Mouse (Mus musculus) hindbrain, embryonic 10.5 days (tissue): ENCODE measurements around the gene Gpha2. TPM values are rescaled to one million over a fixed set of nuclear protein-coding genes. Genes with fewer than 3 reads are reported as not detected.

Experiments
- DNase-seq: peaks from one replicate; pipeline ENCODE4 v3.0.0-alpha.2; 2017; ENCODE audit warnings: low spot score
- H3K27ac ChIP-seq: fragments of 300-500 bp; sonication (generic); 2 replicates; pipeline ENCODE4 v1.5.1; 2016; ENCODE audit warnings: mild to moderate bottlenecking, moderate library complexity
- H3K27me3 ChIP-seq: fragments of 300-500 bp; sonication (generic); 2 replicates; pipeline ENCODE4 v1.6.1; 2016; ENCODE audit warnings: mild to moderate bottlenecking; ENCODE audit not compliant: poor library complexity, insufficient read depth, severe bottlenecking
- H3K36me3 ChIP-seq: fragments of 300-500 bp; sonication (generic); 2 replicates; pipeline ENCODE4 v1.6.1; 2016; ENCODE audit warnings: mild to moderate bottlenecking, moderate library complexity
- H3K4me1 ChIP-seq: fragments of 300-500 bp; sonication (generic); replicated peaks from 2 replicates; pipeline ENCODE4 v1.6.1; 2016; ENCODE audit warnings: mild to moderate bottlenecking
- H3K4me3 ChIP-seq: fragments of 300-500 bp; sonication (generic); 2 replicates; pipeline ENCODE4 v1.5.1; 2016; ENCODE audit warnings: mild to moderate bottlenecking, moderate library complexity
- H3K9me3 ChIP-seq: fragments of 300-500 bp; sonication (generic); 2 replicates; pipeline ENCODE4 v1.6.1; 2016; ENCODE audit warnings: mild to moderate bottlenecking, moderate library complexity
- WGBS: fragments of 180-500 bp; shearing (Covaris S2); methylation state at CpG from one replicate; pipeline ENCODE4 v1.1.7; 2016; 5-methylcytosine and 5-hydroxymethylcytosine counted together
- polyA plus RNA-seq: library from polyadenylated mRNA; unstranded; fragments of >200 nt; fragmentation: Nextera tagmentation; extraction: Ambion mirVana; gene quantifications from 2 replicates; pipeline ENCODE4 v1.2.1, GENCODE M21; 2016

Gpha2 gene
- polyA plus RNA-seq, 1 experiment from 2014 or later = not detected

- DNase-seq = no peak
- Histone ChIP-seq H3K36me3 (no peaks in the 10 kb centered on the region), H3K9me3 (no peaks in the 10 kb centered on the region), H3K27me3 (peaks cover 3% of the 10 kb centered on the region; the same call in 1 of the 2 replicates), H3K4me1 (peaks cover 11% of the 10 kb centered on the region), H3K4me3 (no peak overlapping the region), H3K27ac (no peak overlapping the region)
- WGBS = 83% methylated on average over 7 of the region's 7 CpGs
These were observed 42.5 kb downstream of the Gpha2 start for GRCm38 (mm10) chr19:6268670-6269132.

- 84% methylated on average over 8 of the region's 8 CpGs for WGBS
- Histone ChIP-seq H3K27me3 (peaks cover 3% of the 10 kb centered on the region; the same call in 1 of the 2 replicates), H3K27ac (no peak overlapping the region), H3K4me3 (no peak overlapping the region), H3K9me3 (no peaks in the 10 kb centered on the region), H3K4me1 (peaks cover 12% of the 10 kb centered on the region), H3K36me3 (no peaks in the 10 kb centered on the region)
- no peak for DNase-seq
These were observed 43.8 kb downstream of the Gpha2 start for GRCm38 (mm10) chr19:6269798-6270475.

- H3K4me1 ChIP-seq = peaks cover 19% of the 10 kb centered on the region
- WGBS = 63% methylated on average over 9 of the region's 9 CpGs
- 0 out of 2 replicates have a peak overlapping the region, but pooled peaks have one; percentile 18 for H3K4me3 ChIP-seq
- no peak overlapping the region for H3K27ac ChIP-seq
- no peaks in the 10 kb centered on the region for H3K36me3 ChIP-seq
- peaks cover 3% of the 10 kb centered on the region; the same call in 1 of the 2 replicates for H3K27me3 ChIP-seq
- no peaks in the 10 kb centered on the region for H3K9me3 ChIP-seq
- no peak for DNase-seq
These were observed 44.5 kb downstream of the Gpha2 start for GRCm38 (mm10) chr19:6270661-6271060.

DNA sequence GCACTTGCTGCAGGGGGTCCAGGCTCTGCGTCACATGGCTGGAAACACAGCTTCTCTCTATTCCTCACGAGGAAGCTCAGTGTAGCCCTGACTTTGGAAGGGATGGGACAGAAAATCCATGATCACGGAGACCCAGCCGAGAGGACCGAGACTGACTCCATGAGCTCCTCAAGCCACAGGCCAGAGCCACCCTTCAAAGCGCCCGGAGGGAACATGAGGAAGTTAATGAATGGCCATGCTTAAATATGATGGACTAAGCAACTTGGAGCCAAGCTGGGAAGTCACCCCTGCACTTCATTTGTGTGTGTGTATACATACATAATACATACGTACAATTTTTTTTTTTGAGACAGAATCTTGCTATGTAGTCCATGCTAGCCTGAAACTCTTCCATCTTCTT is 45.0 kb downstream of the Gpha2 start:
- DNase-seq = no peak
- no peaks in the 10 kb centered on the region for H3K36me3 ChIP-seq
- WGBS = 30% methylated on average over 8 of the region's 8 CpGs
- peaks cover 3% of the 10 kb centered on the region; the same call in 1 of the 2 replicates for H3K27me3 ChIP-seq
- H3K4me1 ChIP-seq = peaks cover 25% of the 10 kb centered on the region
- H3K4me3 ChIP-seq = 0 out of 2 replicates have a peak overlapping the region, but pooled peaks have one; percentile 18
- no peaks in the 10 kb centered on the region for H3K9me3 ChIP-seq
- H3K27ac ChIP-seq = no peak overlapping the region

GRCm38 (mm10) chr19:6272053-6272452 is 45.9 kb downstream of the Gpha2 start:
- Histone ChIP-seq H3K27ac (no peak overlapping the region), H3K9me3 (no peaks in the 10 kb centered on the region), H3K4me1 (peaks cover 29% of the 10 kb centered on the region), H3K36me3 (no peaks in the 10 kb centered on the region), H3K4me3 (no peak overlapping the region), H3K27me3 (peaks cover 3% of the 10 kb centered on the region; the same call in 1 of the 2 replicates)
- 70% methylated on average over 7 of the region's 7 CpGs for WGBS
- DNase-seq = no peak

DNA sequence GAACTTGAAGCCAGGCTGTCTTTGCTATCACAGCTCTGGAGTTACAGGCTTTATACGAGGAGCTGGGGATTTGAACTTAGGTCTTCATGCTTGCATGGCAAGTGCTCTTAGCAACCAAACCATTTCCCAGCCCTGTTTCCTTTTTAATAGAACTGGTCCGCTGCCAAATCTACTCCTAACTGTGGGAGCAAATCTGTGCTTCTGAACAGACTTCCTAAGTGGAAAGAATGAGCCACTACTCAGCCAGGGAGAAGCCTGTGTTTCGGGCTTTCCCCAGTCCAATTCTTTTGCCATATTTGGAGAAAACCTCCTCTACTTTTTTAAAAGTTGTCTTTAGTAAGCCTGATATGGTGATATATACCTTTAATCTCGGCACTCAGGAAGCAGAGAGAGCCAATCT is 46.6 kb downstream of the Gpha2 start:
- no peak for DNase-seq
- H3K36me3 ChIP-seq = no peaks in the 10 kb centered on the region
- H3K4me3 ChIP-seq = no peak overlapping the region
- no peaks in the 10 kb centered on the region for H3K9me3 ChIP-seq
- peaks cover 2% of the 10 kb centered on the region; the same call in 1 of the 2 replicates for H3K27me3 ChIP-seq
- H3K27ac ChIP-seq = no peak overlapping the region
- 90% methylated on average over 4 of the region's 4 CpGs for WGBS
- H3K4me1 ChIP-seq = peaks cover 35% of the 10 kb centered on the region

- H3K4me1 ChIP-seq = peaks cover 40% of the 10 kb centered on the region
- H3K9me3 ChIP-seq = no peaks in the 10 kb centered on the region
- 89% methylated on average over 4 of the region's 4 CpGs for WGBS
- no peaks in the 10 kb centered on the region; the same call in 1 of the 2 replicates for H3K27me3 ChIP-seq
- no peak for DNase-seq
- H3K27ac ChIP-seq = no peak overlapping the region
- H3K36me3 ChIP-seq = no peaks in the 10 kb centered on the region
- no peak overlapping the region for H3K4me3 ChIP-seq
These were observed 47.4 kb downstream of the Gpha2 start for GRCm38 (mm10) chr19:6273592-6273991.

DNA sequence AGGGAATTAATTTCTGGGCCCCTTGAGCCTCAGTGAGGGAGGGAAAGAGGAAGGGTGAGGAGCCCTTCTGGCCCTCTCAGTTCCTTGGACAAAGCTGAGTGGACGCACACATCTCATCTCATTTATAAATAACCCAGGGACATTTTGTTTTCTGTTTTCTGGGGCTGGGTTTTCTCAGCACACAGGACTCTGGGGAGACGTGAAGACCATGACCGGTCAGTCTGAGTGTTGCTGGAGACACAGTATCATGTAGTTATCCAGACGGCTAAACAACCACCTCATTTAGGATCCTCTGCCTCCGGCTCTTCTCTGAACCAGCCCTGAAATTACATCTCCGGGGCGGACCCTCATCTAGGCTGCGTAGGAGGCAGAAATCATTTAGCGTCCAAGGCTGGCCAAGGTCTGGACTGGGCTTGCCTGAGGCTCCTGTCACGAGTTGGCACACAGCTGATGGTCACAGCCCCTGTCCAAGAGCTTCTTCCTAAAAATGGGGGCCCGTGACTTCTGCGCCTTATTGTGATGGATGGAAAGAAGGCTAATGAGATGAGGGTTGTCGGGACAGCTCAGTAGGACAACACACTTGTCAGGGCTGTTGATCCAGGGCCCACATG is 47.9 kb downstream of the Gpha2 start:
- H3K4me3 ChIP-seq = no peak overlapping the region
- H3K4me1 ChIP-seq = peaks cover 45% of the 10 kb centered on the region
- H3K27me3 ChIP-seq = no peaks in the 10 kb centered on the region; the same call in 1 of the 2 replicates
- H3K36me3 ChIP-seq = peaks cover under 1% of the 10 kb centered on the region
- H3K9me3 ChIP-seq = no peaks in the 10 kb centered on the region
- no peak overlapping the region for H3K27ac ChIP-seq
- DNase-seq = no peak
- 92% methylated on average over 13 of the region's 13 CpGs for WGBS

- Histone ChIP-seq H3K4me3 (peak overlapping the region; percentile 94), H3K9me3 (no peaks in the 10 kb centered on the region), H3K27ac (peak overlapping the region; percentile 92), H3K36me3 (peaks cover 18% of the 10 kb centered on the region), H3K27me3 (no peaks in the 10 kb centered on the region; the same call in 1 of the 2 replicates), H3K4me1 (peaks cover 59% of the 10 kb centered on the region)
- DNase-seq = no peak
- 9% methylated on average over 15 of the region's 15 CpGs for WGBS
These were observed 49.7 kb downstream of the Gpha2 start for GRCm38 (mm10) chr19:6275740-6276389.

DNA sequence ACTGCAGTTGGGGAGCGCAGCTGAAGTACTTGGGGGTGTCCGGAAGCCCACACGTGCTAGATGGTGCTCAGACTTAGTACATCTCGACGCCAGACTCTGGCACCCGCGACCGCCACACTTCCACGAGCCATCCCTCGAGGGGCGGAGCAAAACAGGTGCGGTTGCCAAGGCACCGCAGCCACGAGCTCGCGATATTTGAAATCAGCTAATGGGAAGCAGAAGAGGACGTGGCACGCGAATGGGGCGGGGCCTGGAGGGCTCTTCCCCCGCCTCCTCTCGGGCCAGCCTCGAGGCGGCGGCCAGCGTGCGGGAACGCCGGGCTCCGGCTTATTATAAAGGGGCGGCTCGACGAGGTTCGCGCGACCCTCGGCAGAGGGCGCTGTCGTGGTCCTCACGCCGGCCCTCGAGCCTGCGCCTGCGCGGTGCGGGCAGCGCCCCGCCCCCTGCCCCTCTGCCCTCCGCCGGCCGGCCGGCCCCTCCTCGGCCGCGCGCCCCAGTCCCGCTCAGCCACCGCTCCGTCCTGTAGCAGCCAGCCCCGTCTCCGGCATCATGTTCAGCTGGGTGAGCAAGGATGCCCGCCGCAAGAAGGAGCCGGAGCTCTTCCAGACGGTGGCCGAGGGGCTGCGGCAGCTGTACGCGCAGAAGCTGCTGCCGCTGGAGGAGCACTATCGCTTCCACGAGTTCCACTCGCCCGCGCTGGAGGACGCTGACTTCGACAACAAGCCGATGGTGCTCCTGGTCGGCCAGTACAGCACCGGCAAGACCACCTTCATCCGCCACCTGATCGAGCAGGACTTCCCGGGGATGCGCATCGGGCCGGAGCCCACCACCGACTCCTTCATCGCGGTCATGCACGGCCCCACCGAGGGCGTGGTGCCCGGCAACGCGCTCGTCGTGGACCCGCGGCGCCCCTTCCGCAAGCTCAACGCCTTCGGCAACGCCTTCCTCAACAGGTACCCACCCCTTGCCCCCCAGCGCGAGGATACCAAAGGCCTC is 50.5 kb downstream of the Gpha2 start, which contains the start of gene Ehd1:
TSS of gene Ehd1 (plus strand) at position 300 of the 996 bp plus-strand sequence.
- H3K9me3 ChIP-seq = no peaks in the 10 kb centered on the region
- peaks cover 56% of the 10 kb centered on the region for H3K4me1 ChIP-seq
- peak; percentile 98 for DNase-seq
- WGBS = under 1% methylated on average over 106 of the region's 106 CpGs
- peaks cover 27% of the 10 kb centered on the region for H3K36me3 ChIP-seq
- H3K27me3 ChIP-seq = no peaks in the 10 kb centered on the region
- H3K27ac ChIP-seq = peak within 1 kb of the TSS; percentile 92
- peak within 1 kb of the TSS; percentile 94 for H3K4me3 ChIP-seq
